Mouse (Mus musculus): ENCODE measurements around the gene Tnfrsf26.

GRCm38 (mm10) chr7:143563787-143564186 is 64.7 kb downstream of the Tnfrsf26 start:
- TF ChIP-seq CTCF (IDR thresholded peaks at IDR 0.05; ENCODE audit: low read depth): no peak
- TF ChIP-seq EP300 (IDR thresholded peaks at IDR 0.05; ENCODE audit: low read depth): no peak
